Mouse (Mus musculus): ENCODE measurements around the gene Ctsl.

- TF ChIP-seq CTCF (IDR thresholded peaks at IDR 0.05; ENCODE audit: insufficient read depth, low read depth, low read length) (no peak), POLR2A (IDR thresholded peaks at IDR 0.05; ENCODE audit: insufficient read depth, low read depth, low read length) (no peak)
These were observed 5.8 kb upstream of the Ctsl start for GRCm38 (mm10) chr13:64376472-64376871.

Data from olfactory bulb, adult 2 months (tissue).